Mouse (Mus musculus): Measurements from ENCODE around the gene 4930544D05Rik.

4930544D05Rik gene

GRCm38 (mm10) chr11:70646691-70647650 is 31.3 kb downstream of the 4930544D05Rik start, which contains the start of the genes Rnf167 and Slc25a11:
Gene Rnf167, plus strand, starts transcription at chr11:70647235.
Gene Slc25a11, minus strand, starts transcription at chr11:70647479.
- peak; percentile 36; the same call in 1 of the 2 replicates for TF ChIP-seq GATA4 (IDR thresholded peaks at IDR 0.05; ENCODE audit: insufficient replicate concordance, low read length)

DNA sequence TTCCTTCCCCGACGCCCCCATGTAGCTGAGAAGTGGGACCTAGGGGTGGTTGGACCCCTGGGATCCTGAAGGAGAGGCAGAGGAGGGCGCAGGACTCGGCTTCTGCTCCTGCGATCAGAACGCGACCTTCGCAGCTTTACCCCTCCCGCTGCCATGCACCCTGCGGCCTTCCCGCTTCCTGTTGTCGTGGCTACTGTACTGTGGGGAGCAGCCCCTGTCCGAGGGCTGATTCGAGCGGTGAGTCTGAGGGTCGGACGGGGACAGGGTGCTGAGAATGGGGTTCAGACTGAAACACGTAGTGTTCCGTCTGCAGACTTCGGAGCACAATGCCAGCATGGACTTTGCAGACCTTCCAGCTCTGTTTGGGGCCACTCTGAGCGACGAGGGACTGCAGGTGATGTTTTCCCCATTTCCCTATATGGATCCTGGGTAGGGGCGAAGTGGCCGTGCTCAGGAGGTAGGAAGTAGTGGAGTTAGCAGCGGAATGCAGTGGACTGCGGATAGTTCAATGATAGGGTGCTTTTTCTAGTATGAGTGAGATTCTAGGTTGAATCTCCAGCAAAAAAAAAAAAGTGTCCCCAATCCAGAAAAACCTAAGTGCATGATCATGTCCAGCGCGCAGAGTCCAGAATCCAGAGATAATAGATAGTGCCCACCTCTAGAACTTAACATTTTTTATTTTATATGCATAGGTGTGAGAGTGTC is 32.2 kb downstream of the 4930544D05Rik start:
- TF ChIP-seq GATA4 (IDR thresholded peaks at IDR 0.05; ENCODE audit: insufficient replicate concordance, low read length) = no peak

DNA sequence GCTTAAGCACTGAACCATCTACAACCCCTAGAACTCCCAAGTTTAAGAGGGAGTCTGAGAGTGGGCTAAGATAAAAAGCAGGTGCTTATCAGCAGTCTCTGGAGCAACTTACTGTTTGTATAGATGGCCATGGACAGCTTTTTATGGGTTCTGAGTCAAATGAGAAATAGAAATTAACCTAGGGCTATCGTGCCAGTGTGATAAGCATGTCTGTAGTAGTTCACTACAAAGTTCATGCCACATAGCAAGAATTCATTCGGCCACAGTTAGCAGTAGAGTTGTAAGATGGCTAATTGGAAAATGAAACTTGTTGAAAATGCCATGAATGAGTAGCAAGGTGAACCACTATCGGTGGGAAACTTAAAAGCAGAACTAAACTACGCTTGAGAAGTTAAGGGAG is 32.9 kb downstream of the 4930544D05Rik start:
- no peak for TF ChIP-seq GATA4 (IDR thresholded peaks at IDR 0.05; ENCODE audit: insufficient replicate concordance, low read length)

DNA sequence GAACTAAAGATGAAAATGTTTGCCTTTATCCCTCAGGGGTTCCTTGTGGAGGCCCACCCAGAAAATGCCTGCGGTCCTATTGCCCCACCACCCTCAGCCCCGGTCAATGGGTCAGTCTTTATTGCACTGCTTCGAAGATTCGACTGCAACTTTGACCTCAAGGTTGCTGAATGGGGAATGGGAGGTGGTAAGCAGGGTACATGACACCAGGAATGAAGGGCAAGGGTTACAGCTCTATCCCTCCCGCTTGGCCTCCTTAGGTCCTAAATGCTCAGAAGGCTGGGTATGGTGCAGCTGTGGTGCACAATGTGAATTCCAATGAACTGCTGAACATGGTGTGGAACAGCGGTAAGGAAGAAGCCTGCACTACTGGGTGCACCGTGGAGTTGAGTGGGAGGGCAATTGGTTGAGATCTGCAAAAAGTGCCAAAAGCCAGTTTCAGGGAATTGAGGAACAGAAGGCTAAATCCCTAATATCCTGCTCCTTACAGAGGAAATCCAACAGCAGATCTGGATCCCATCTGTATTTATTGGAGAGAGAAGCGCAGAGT is 33.6 kb downstream of the 4930544D05Rik start:
- TF ChIP-seq GATA4 (IDR thresholded peaks at IDR 0.05; ENCODE audit: insufficient replicate concordance, low read length) = no peak

DNA sequence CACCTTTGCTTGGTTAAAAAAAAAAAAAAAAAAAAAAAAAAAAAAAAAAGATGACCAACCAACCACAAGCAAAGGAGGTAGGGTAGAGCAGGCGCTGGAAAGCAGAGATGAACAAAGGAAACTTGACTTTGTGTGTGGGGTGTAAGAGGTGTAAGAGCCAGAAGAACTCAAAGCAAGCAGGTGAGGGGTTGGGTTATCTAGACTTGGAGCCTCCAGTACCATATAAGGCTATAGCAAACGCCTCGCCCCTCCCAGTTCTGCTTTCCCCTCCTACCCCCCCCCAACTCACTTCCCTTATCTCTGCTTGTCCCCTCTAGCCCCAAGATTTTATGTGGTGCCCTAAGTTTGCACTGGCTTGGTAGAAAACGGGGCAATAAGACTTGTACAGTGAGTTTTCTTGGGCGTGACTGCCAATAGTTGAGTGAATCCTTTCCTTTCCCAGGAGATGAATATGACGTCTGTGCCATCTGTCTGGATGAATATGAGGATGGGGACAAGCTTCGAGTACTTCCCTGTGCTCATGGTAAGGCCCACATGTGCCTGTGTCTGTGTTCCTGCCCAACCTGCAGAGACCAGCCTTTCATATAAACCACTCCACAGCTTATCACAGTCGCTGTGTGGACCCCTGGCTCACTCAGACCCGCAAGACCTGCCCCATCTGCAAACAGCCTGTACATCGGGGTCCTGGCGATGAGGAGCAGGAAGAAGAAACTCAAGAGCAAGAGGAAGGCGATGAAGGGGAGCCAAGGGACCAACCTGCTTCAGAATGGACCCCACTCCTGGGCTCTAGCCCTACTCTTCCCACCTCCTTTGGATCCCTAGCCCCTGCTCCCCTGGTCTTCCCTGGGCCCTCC is 34.9 kb downstream of the 4930544D05Rik start:
- no peak for TF ChIP-seq GATA4 (IDR thresholded peaks at IDR 0.05; ENCODE audit: insufficient replicate concordance, low read length)

DNA sequence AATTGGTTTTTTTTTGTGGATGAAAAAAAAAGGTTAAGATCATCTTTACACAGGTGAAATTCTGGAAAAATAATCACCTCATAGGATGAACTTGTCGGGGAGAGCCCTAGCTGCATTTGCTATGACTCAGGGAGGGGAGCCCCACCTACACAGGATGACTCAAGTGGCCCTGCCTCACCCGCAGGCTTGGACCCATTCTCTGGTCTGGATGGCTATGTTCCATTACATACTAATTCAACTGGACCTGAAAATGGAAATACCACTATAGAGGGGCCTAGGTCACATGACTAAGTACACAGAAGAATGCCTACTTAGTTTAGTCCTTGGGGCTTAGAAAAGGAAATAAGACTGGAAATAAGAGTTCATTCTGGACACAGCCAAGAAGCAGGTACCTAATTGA is 35.7 kb downstream of the 4930544D05Rik start:
- no peak for TF ChIP-seq GATA4 (IDR thresholded peaks at IDR 0.05; ENCODE audit: insufficient replicate concordance, low read length)

GRCm38 (mm10) chr11:70652029-70652883 is 36.6 kb downstream of the 4930544D05Rik start:
- TF ChIP-seq GATA4 (IDR thresholded peaks at IDR 0.05; ENCODE audit: insufficient replicate concordance, low read length) = no peak

DNA sequence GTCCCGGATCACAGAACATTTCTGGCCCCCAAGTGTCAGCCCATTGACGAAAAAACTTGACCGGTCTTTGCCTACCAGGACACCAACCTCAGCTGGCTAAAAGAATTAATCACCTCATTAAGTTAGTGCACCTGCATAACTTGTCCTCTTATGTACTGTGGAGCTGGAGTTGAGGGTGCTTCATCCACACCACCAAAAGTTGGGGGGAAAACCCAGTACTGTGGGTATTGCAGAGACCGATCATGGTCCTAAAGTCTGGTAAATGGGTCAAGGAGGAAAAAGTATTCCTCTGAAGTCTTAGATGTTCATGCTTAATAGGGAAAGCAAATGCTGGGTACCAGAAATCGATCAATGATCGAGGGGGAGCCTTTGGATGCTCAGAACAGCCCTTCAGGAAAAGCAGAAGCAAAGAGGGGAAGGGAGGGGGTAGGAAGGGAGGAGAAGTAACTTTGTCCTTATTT is 37.3 kb downstream of the 4930544D05Rik start:
- TF ChIP-seq GATA4 (IDR thresholded peaks at IDR 0.05; ENCODE audit: insufficient replicate concordance, low read length) = no peak

GRCm38 (mm10) chr11:70653345-70654197 is 37.9 kb downstream of the 4930544D05Rik start:
- TF ChIP-seq GATA4 (IDR thresholded peaks at IDR 0.05; ENCODE audit: insufficient replicate concordance, low read length) = peak; percentile 8; the same call in 1 of the 2 replicates

GRCm38 (mm10) chr11:70654198-70654922 is 38.7 kb downstream of the 4930544D05Rik start, which contains the start of gene Pfn1:
Gene Pfn1, minus strand, starts transcription at chr11:70654644.
- TF ChIP-seq GATA4 (IDR thresholded peaks at IDR 0.05; ENCODE audit: insufficient replicate concordance, low read length) = no peak

GRCm38 (mm10) chr11:70654923-70655570 is 39.4 kb downstream of the 4930544D05Rik start:
- peak; percentile 38; the same call in 1 of the 2 replicates for TF ChIP-seq GATA4 (IDR thresholded peaks at IDR 0.05; ENCODE audit: insufficient replicate concordance, low read length)
